Mouse (Mus musculus) erythroblast, embryonic 14.5 days (primary cell): ENCODE results near the gene Atg14.

Experiments used
- GATA1 ChIP-seq: IDR thresholded peaks from 2 replicates; pipeline ENCODE4 v1.6.1; 2012; ENCODE audit warnings: low read length, inconsistent platforms, mixed read lengths
- TAL1 ChIP-seq: IDR thresholded peaks from 3 replicates; pipeline ENCODE4 v1.6.1; 2012; ENCODE audit warnings: low read length, inconsistent platforms, mixed read lengths

DNA sequence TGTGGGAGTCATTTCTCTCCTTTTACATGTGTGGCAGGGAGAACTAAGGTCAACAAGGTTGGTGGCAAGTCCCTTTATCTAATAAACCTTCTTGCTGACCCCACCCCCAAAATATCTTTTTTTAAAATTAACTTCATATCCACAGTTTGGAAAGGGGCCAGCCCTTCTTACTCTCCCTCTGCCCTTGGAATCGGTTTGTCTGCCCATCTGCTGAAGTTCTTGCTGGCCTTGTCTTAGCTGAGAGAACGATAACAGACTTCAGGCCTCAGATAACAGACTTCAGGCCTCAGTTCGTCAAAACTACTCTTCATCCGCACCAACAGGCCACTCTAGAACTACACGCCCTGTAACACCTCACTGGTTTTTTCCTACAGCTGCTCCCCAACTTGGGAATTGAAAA is 26.2 kb downstream of the Atg14 start:
- TF ChIP-seq GATA1 (peak; percentile 39; the same call in 1 of the 2 replicates), TAL1 (no peak)
